Comparison of ENCODE assay signal across 38 mouse cellular contexts in the genomic region with DNA sequence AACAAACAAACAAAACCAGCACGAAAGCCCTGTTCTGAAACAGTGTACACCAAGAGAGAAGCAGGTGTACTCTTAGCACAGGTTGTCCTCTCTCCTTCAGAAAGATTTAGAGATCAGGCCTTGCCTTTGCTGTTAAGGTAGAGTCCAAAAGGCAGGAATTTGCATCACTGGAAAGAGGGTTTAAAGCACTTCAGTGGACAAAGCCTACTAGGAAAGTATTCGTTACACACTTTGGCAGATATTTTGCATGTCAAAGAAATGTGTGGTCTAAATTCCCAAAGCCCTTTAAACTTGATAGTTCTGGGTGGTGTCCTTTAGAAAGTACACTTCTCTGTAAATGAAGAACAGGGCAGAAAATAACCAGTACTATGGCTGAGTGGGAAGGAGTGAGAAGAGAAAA. TPM values are rescaled to one million over a fixed set of nuclear protein-coding genes. Genes with fewer than 3 reads are reported as not detected.
"Had no signal": no experiment of that assay in that cellular context is flagged by ENCODE, and none has a peak within 500 bp of the region (broad histone marks: within the 10 kb centered on the region; RNA-seq: fewer than 3 reads in every experiment).

No protein-coding gene starts in this region.

- H3K9ac ChIP-seq: embryonic facial prominence, embryonic 12.5 days; embryonic facial prominence, embryonic 13.5 days; embryonic facial prominence, embryonic 15.5 days; forebrain, embryonic 12.5 days; forebrain, embryonic 13.5 days; forebrain, embryonic 15.5 days; forebrain, postnatal 0 days had no signal

- H3K9me3 ChIP-seq: embryonic facial prominence, embryonic 10.5 days; embryonic facial prominence, embryonic 12.5 days; embryonic facial prominence, embryonic 13.5 days; embryonic facial prominence, embryonic 15.5 days; forebrain, embryonic 10.5 days; forebrain, embryonic 12.5 days; forebrain, embryonic 13.5 days; forebrain, embryonic 15.5 days; heart, embryonic 10.5 days had no signal

- ATAC-seq: forebrain, embryonic 13.5 days; forebrain, embryonic 14.5 days; forebrain, embryonic 15.5 days; forebrain, embryonic 16.5 days; forebrain, postnatal 0 days had no signal

- DNase-seq: cerebellum, adult 9-11 months; cerebellum, postnatal 14 days; cerebellum, postnatal 25 days; cerebellum, postnatal 36 days; embryo, embryonic 11 days; forebrain, postnatal 0 days; gastrocnemius, adult 2 months; gastrocnemius, postnatal 10 days; gastrocnemius, postnatal 14 days; gastrocnemius, postnatal 25 days; gastrocnemius, postnatal 36 days; heart, adult 11 months; heart, adult 18-20 months; heart, adult 2 months had no signal

- H3K27me3 ChIP-seq: embryonic facial prominence, embryonic 12.5 days; embryonic facial prominence, embryonic 13.5 days; embryonic facial prominence, embryonic 15.5 days; forebrain, embryonic 12.5 days; forebrain, embryonic 13.5 days; forebrain, embryonic 15.5 days had no signal

- H3K27ac ChIP-seq: embryonic facial prominence, embryonic 10.5 days; embryonic facial prominence, embryonic 12.5 days; embryonic facial prominence, embryonic 13.5 days; embryonic facial prominence, embryonic 15.5 days; forebrain, embryonic 10.5 days; forebrain, embryonic 12.5 days; forebrain, embryonic 13.5 days; forebrain, embryonic 15.5 days; gastrocnemius, adult 2 months; heart, adult 2 months; heart, embryonic 10.5 days had no signal

- H3K4me2 ChIP-seq: embryonic facial prominence, embryonic 12.5 days; embryonic facial prominence, embryonic 13.5 days; embryonic facial prominence, embryonic 15.5 days; forebrain, embryonic 12.5 days; forebrain, embryonic 13.5 days; forebrain, embryonic 15.5 days had no signal

- H3K36me3 ChIP-seq: embryonic facial prominence, embryonic 10.5 days; embryonic facial prominence, embryonic 12.5 days; embryonic facial prominence, embryonic 13.5 days; embryonic facial prominence, embryonic 15.5 days; forebrain, embryonic 10.5 days; forebrain, embryonic 12.5 days; forebrain, embryonic 15.5 days; heart, embryonic 10.5 days had no signal

- H3K4me3 ChIP-seq: embryonic facial prominence, embryonic 10.5 days; embryonic facial prominence, embryonic 12.5 days; embryonic facial prominence, embryonic 13.5 days; embryonic facial prominence, embryonic 15.5 days; erythroblast, embryonic 14.5 days; forebrain, embryonic 10.5 days; forebrain, embryonic 12.5 days; forebrain, embryonic 13.5 days; forebrain, embryonic 15.5 days; gastrocnemius, adult 2 months; heart, adult 2 months; heart, embryonic 10.5 days had no signal

- H3K4me1 ChIP-seq: embryonic facial prominence, embryonic 10.5 days; embryonic facial prominence, embryonic 12.5 days; embryonic facial prominence, embryonic 13.5 days; embryonic facial prominence, embryonic 15.5 days; forebrain, embryonic 10.5 days; forebrain, embryonic 12.5 days; forebrain, embryonic 13.5 days; forebrain, embryonic 15.5 days; heart, embryonic 10.5 days had no signal

RNA-seq across cellular contexts. Expression of gene Gabre, which starts 54.2 kb away (rescaled TPM):
- total RNA-seq: granulocyte monocyte progenitor cell, adult 5-6 weeks had no signal
- polyA plus RNA-seq: erythroblast, embryonic 14.5 days had no signal

RNA-seq across cellular contexts. Expression of gene Magea10, which starts 57.8 kb away (rescaled TPM):
- total RNA-seq: common myeloid progenitor, adult 5-6 weeks; forebrain, postnatal 0 days; gastrocnemius, adult 18-20 months; gastrocnemius, adult 2 months; gastrocnemius, adult 8-10 months; gastrocnemius, postnatal 10 days; gastrocnemius, postnatal 14 days; gastrocnemius, postnatal 25 days; gastrocnemius, postnatal 36 days; gastrocnemius, postnatal 4 days; granulocyte monocyte progenitor cell, adult 5-6 weeks; heart, adult 18-20 months; heart, adult 2 months; heart, adult 8-10 months had no signal
- polyA plus RNA-seq: cortical plate, adult 2 months; embryonic facial prominence, embryonic 10.5 days; embryonic facial prominence, embryonic 11.5 days; embryonic facial prominence, embryonic 12.5 days; embryonic facial prominence, embryonic 13.5 days; embryonic facial prominence, embryonic 14.5 days; embryonic facial prominence, embryonic 15.5 days; erythroblast, embryonic 14.5 days; forebrain, embryonic 10.5 days; forebrain, embryonic 11.5 days; forebrain, embryonic 12.5 days; forebrain, embryonic 13.5 days; forebrain, embryonic 14.5 days; forebrain, embryonic 15.5 days; forebrain, embryonic 16.5 days; forebrain, postnatal 0 days; frontal cortex, adult 2 months; gonadal fat pad, adult 2 months; heart, adult 2 months; heart, embryonic 10.5 days had no signal
